ENCODE assay signal across 8 mouse cellular contexts in genomic region chr7:76971334-76971733, GRCm38 (mm10).
DNase-seq lines count a peak whose midpoint lies in the region; ATAC-seq and TF ChIP-seq lines count a peak whose summit lies in the region.

No protein-coding gene starts in this region.

- no peak overlapping the region for H3K4me2 ChIP-seq in kidney, embryonic 14.5 days (replicated peaks; ENCODE audit: low read depth, low read length)
- H3K4me2 ChIP-seq in CH12.LX (ENCODE audit: insufficient read depth, low read depth, poor library complexity, severe bottlenecking) = no peak overlapping the region
- no peak overlapping the region for H3K4me2 ChIP-seq in embryonic facial prominence, embryonic 14.5 days (ENCODE audit: low read depth, low read length)

- in situ Hi-C loops in CH12.LX (cut with MboI; ENCODE audit: low pct_ligation_motif_present, low pct_unique_long_range_greater_than_20kb, low sequenced_read_pairs) = no loop called here
- in situ Hi-C loops in Patski (cut with MboI; ENCODE audit: low pct_unique_long_range_greater_than_20kb) = no loop called here

- CTCF ChIA-PET in Patski (lab: Charles Lee) = no interaction called here

- no peak overlapping the region for H3K9ac ChIP-seq in kidney, embryonic 14.5 days (ENCODE audit: low read depth, low read length)
- H3K9ac ChIP-seq in CH12.LX (ENCODE audit: insufficient read depth, low read depth) = no peak overlapping the region
- H3K9ac ChIP-seq in embryonic facial prominence, embryonic 14.5 days (ENCODE audit: low read depth, low read length) = no peak overlapping the region

- no peaks in the 10 kb centered on the region for H3K9me3 ChIP-seq in kidney, embryonic 14.5 days (ENCODE audit: control insufficient read depth, low read length)
- H3K9me3 ChIP-seq in CH12.LX (replicated peaks; ENCODE audit: low read length) = no peaks in the 10 kb centered on the region
- H3K9me3 ChIP-seq in embryonic facial prominence, embryonic 14.5 days (ENCODE audit: control insufficient read depth, low read length) = no peaks in the 10 kb centered on the region

- H3K36me3 ChIP-seq in kidney, embryonic 14.5 days (ENCODE audit: control insufficient read depth, insufficient read depth, low read length) = no peaks in the 10 kb centered on the region
- no peaks in the 10 kb centered on the region for H3K36me3 ChIP-seq in CH12.LX (replicated peaks in 1 of 2; ENCODE audit: control insufficient read depth in 1 of 2, insufficient read depth in 1 of 2, low read length in 1 of 2)
- H3K36me3 ChIP-seq in embryonic facial prominence, embryonic 14.5 days (ENCODE audit: control insufficient read depth, insufficient read depth, low read length) = no peaks in the 10 kb centered on the region

- intact Hi-C loops in gastrocnemius, postnatal 14 days (cut with DNase I; ENCODE audit: low total_unique reads) = no loop called here

- dilution Hi-C loops in CH12.LX (cut with MboI; ENCODE audit: extremely low pct_ligation_motif_present, extremely low pct_unique_long_range_greater_than_20kb, low sequenced_read_pairs) = no loop called here

- DNase-seq in kidney, postnatal 10 days = peak; percentile 12
- DNase-seq in CH12.LX (ENCODE audit: extremely low read depth) (peak; percentile 24), Patski (ENCODE audit: low read depth, low spot score) (no peak)
- DNase-seq in embryonic facial prominence, embryonic 14.5 days (ENCODE audit: low spot score) = peak; percentile 20
- DNase-seq in gastrocnemius, postnatal 14 days = no peak
- no peak for DNase-seq in right cerebral cortex, postnatal 25 days

- H3K4me3 ChIP-seq in kidney, embryonic 14.5 days (ENCODE audit: low read length) = no peak overlapping the region
- no peak overlapping the region for H3K4me3 ChIP-seq in CH12.LX (replicated peaks in 1 of 3; ENCODE audit: low read depth in 2 of 3, low read length in 2 of 3, poor library complexity in 1 of 3)
- no peak overlapping the region for H3K4me3 ChIP-seq in embryonic facial prominence, embryonic 14.5 days (ENCODE audit: low read depth, low read length)

- no peaks in the 10 kb centered on the region for H3K79me2 ChIP-seq in CH12.LX (replicated peaks; ENCODE audit: control insufficient read depth, extremely low read depth, insufficient read depth, poor library complexity, severe bottlenecking)

- TF ChIP-seq CTCF in CH12.LX (conservative IDR thresholded peaks at IDR 0.05 in 1 of 2, IDR thresholded peaks at IDR 0.05 in 1 of 2; ENCODE audit: low read depth in 2 of 2, low read length in 2 of 2) (peak; percentile 63 to 79), Patski (IDR thresholded peaks at IDR 0.05) (peak; percentile 37)

- H3K27ac ChIP-seq in kidney, embryonic 14.5 days (ENCODE audit: low read depth, low read length) = no peak overlapping the region
- no peak overlapping the region for H3K27ac ChIP-seq in CH12.LX (ENCODE audit: insufficient read depth, low read depth)
- no peak overlapping the region for H3K27ac ChIP-seq in embryonic facial prominence, embryonic 14.5 days (replicated peaks; ENCODE audit: low read depth, low read length)

- TF ChIP-seq POLR2A in CH12.LX (IDR thresholded peaks at IDR 0.05; ENCODE audit: low read depth, low read length) = no peak

- no peaks in the 10 kb centered on the region for H3K4me1 ChIP-seq in kidney, embryonic 14.5 days (ENCODE audit: control insufficient read depth, insufficient read depth, low read length)
- no peaks in the 10 kb centered on the region for H3K4me1 ChIP-seq in CH12.LX (ENCODE audit: control insufficient read depth in 1 of 2, insufficient read depth in 2 of 2)
- H3K4me1 ChIP-seq in embryonic facial prominence, embryonic 14.5 days (ENCODE audit: control insufficient read depth, insufficient read depth, low read length) = no peaks in the 10 kb centered on the region

- no peaks in the 10 kb centered on the region for H3K27me3 ChIP-seq in kidney, embryonic 14.5 days (ENCODE audit: control insufficient read depth, insufficient read depth, low read length)
- H3K27me3 ChIP-seq in CH12.LX (replicated peaks) = peaks cover 12% of the 10 kb centered on the region
- H3K27me3 ChIP-seq in Patski = no peaks in the 10 kb centered on the region
- no peaks in the 10 kb centered on the region for H3K27me3 ChIP-seq in embryonic facial prominence, embryonic 14.5 days (replicated peaks; ENCODE audit: control insufficient read depth, insufficient read depth, low read length)

- POLR2A ChIA-PET in Patski (lab: Charles Lee) = no interaction called here

- WGBS in kidney, embryonic 14.5 days = 2% methylated on average over 3 of the region's 3 CpGs
- WGBS in embryonic facial prominence, embryonic 14.5 days = 21% methylated on average over 3 of the region's 3 CpGs

- peak; percentile 57 for TF ChIP-seq RAD21 in CH12.LX (IDR thresholded peaks at IDR 0.05; ENCODE audit: low read depth, low read length)

- TF ChIP-seq EP300 in CH12.LX (IDR thresholded peaks at IDR 0.05; ENCODE audit: low read length) = no peak

- no peak for ATAC-seq in kidney, embryonic 14.5 days (ENCODE audit: low FRiP score, low TSS enrichment)
- no peak for ATAC-seq in Patski
- ATAC-seq in embryonic facial prominence, embryonic 14.5 days (ENCODE audit: low read depth) = peak; percentile 70; the same call in 1 of the 2 replicates
- no peak for ATAC-seq in megakaryocyte-erythroid progenitor cell, adult 5-6 weeks (replicated peaks; ENCODE audit: low FRiP score, low TSS enrichment, poor library complexity, severe bottlenecking)

TF ChIP-seq in CH12.LX, 34 proteins besides CTCF, POLR2A, EP300 and RAD21:
- no peak for TF ChIP-seq SIN3A (IDR thresholded peaks at IDR 0.05; ENCODE audit: low read length)
- peak; percentile 28; the same call in 1 of the 2 replicates for TF ChIP-seq SMC3 (IDR thresholded peaks at IDR 0.05; ENCODE audit: low read depth, low read length)
- no peak for TF ChIP-seq MAZ (IDR thresholded peaks at IDR 0.05; ENCODE audit: low read depth, low read length)
- no peak for TF ChIP-seq RCOR1 (conservative IDR thresholded peaks at IDR 0.05; ENCODE audit: low read depth, low read length)
- no peak for TF ChIP-seq PAX5 (IDR thresholded peaks at IDR 0.05; ENCODE audit: low read length)
- TF ChIP-seq MAX (IDR thresholded peaks at IDR 0.05; ENCODE audit: low read length) = no peak
- no peak for TF ChIP-seq NRF1 (IDR thresholded peaks at IDR 0.05; ENCODE audit: low read depth, low read length)
- TF ChIP-seq ZNF384 (IDR thresholded peaks at IDR 0.05; ENCODE audit: low read depth, low read length) = no peak

Comparison
In these comparisons a context has a peak if more than half of its experiments do, and no peak if none do; other contexts are left out.
1. DNase-seq: peak in kidney, postnatal 10 days (single experiment), CH12.LX (single experiment) and embryonic facial prominence, embryonic 14.5 days (single experiment); none in Patski (single experiment), gastrocnemius, postnatal 14 days (single experiment) and right cerebral cortex, postnatal 25 days (single experiment).